Mouse (Mus musculus) left cerebral cortex, postnatal 10 days (tissue): ENCODE data around the gene Tsnax. TPM values are rescaled to one million over a fixed set of nuclear protein-coding genes. Genes with fewer than 3 reads are reported as not detected.

Experiments used
- DNase-seq, 2 experiments: peaks; one replicate each; pipeline ENCODE4 v3.0.0; 2021 to 2022; ENCODE audit warnings: low spot score in 2 of 2, mixed read lengths in 1 of 2; ENCODE audit errors: extremely low spot score in 1 of 2
- intact Hi-C: fragments of 180-260 bp; cut with DNase I; formaldehyde crosslinking; loops from one replicate; pipeline ENCODE4 v1.15.1; 2025
- total RNA-seq, 2 experiments: library from RNA; stranded (reverse); gene quantifications; 2 replicates each; pipeline ENCODE4 v1.2.3; 2021

The Tsnax gene
- 10 to 100 TPM; 79.3 to 84.7 TPM for total RNA-seq

DNA sequence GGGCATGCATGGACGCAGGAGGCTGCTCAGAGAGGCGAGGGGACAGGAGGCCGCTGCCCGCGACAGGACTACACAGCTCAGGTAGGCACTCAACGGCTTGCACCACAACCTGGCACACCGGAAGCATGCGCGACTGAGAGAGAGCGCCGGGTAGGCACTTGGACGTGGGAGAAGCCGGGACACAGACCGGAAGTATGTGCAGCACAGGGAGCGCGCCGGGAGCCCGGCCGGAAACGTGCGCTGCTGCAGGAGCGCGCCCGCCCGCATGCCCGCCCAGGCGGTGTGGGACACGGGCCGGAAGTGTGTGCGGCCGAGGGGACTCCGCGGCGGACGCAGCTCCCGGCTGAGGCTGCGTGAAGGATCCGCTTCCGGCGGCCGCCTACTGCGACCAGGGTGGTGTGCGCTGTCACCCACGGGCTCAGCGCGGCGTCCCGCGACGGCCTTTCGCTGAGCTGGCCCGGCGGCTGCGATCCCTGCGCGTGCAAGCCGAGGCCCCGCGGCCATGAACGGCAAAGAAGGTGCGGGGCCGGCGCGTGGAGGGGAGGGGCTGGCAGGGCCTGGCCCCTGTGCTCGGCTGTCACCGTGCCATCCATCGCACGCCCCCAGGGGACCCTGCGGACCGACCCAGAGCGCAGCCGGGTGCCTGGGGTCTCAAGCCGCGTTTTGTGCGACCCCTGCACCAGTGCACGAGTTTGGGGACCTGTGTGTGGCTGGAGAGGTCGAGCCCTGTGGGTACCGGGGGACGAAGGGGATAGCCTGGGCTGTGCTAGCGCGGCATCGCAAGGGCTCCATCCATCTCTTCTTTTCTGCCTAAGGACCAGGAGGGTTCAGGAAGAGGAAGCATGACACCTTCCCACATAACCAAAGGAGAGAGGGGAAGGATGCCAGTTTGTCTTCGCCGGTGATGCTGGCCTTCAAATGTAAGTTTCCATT is at the start of gene Tsnax:
Tsnax (plus strand) TSS at position 303 of the 933 bp plus-strand sequence.
- peak; percentile 93 to 97 for DNase-seq
- intact Hi-C loops = loop anchor here (2.0 to 5.0 kb wide), 2 partner anchors 66 to 116 kb away; partner anchors contain the start of genes Exoc8 and Sprtn

GRCm38 (mm10) chr8:124963246-124963645 is 49.6 kb upstream of the Tsnax start:
- DNase-seq = no peak
- intact Hi-C loops = no loop called here

GRCm38 (mm10) chr8:124964966-124965365 is 47.8 kb upstream of the Tsnax start:
- DNase-seq = no peak
- intact Hi-C loops = no loop called here

DNA sequence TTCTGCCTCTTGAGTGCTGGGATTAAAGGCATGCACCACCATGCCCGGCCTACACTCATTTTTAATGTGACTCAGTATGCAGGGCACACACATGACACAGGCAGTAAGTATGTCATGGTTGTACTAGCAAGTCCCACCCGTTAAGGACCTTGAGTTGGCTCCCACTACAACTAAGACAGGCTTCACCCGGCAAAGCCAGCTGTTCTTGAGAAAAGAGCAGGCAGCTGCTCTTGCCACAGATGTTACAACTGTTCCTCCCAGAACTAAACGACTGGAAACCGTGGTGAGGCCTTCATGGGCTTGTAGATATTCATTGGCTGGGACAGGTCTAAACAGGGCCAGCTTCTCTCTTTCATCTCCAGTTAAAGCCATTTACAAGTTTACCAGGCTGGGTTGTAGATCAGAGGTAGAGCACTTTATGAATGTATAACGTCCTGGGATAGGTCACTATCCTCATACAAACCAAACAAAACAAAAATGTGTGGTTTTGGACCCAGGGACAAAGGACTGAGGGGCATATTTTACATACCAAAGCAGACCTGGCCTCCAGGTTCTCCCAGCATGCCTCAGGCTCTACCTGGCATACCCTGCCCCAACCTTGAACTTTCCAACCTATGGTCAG is 42.4 kb upstream of the Tsnax start:
- no peak for DNase-seq
- intact Hi-C loops = no loop called here

DNA sequence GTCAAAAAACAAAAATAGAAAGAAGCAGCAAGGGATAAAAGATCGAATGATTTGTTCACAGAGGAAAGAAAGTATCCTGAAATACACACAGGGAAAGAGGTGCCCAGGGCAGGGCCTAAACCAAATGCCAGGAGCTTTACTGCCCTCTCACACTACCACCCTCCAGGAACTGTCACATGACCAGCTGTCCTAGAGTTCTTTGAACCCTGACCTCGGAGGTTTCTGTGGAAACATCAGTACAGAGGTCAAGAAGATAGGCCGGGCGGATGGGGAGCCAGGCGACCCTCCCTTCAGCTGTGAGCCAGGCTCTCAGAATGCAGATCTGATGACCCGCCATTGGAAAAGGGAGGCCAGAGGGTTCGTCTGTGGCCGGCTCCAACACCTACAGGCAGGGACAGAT is 39.6 kb upstream of the Tsnax start:
- no peak for DNase-seq
- intact Hi-C loops = no loop called here

DNA sequence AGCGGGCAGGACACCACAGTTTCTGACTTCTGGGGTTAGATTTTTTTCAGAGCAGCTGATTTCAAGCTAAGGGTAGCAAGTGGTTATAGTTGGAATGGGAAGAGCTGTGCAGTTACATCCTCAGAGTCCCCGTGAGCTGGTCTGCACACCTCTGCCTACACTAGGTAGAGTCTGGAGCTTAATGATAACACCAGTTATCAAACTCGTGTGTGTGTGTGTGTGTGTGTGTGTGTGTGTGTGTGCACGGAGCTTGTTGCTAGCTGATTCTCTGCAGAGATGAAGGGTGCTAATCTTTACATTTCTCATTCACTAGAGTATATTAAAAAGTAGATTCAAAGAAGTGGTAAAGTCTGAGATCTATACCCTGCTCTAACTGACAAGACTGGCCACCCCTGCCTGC is 38.5 kb upstream of the Tsnax start:
- no peak for DNase-seq
- intact Hi-C loops = no loop called here

- intact Hi-C loops = no loop called here
- no peak for DNase-seq
Observed at GRCm38 (mm10) chr8:124976211-124976610, 36.6 kb upstream of the Tsnax start.

DNA sequence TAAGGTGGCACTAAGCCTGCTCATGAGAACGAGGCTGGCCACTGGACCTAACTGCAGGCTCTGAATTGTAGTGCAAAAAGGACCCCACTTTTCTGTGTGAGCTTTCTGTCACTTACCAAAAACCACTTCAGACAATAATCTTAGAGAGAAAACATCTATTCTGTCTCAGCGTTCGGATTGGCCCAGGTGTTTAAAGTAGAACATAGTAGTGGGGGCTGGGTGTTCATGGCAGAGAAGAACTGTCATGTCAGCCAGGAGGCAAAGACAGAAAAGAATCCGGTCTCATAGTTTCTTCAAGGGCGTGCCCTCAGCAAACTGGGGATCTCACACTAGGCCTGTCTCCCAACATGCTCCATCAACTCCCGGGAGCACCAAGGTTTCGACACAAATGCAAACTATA is 34.8 kb upstream of the Tsnax start:
- no peak for DNase-seq
- intact Hi-C loops = no loop called here

GRCm38 (mm10) chr8:124980036-124980435 is 32.8 kb upstream of the Tsnax start:
- intact Hi-C loops = no loop called here
- DNase-seq = no peak

DNA sequence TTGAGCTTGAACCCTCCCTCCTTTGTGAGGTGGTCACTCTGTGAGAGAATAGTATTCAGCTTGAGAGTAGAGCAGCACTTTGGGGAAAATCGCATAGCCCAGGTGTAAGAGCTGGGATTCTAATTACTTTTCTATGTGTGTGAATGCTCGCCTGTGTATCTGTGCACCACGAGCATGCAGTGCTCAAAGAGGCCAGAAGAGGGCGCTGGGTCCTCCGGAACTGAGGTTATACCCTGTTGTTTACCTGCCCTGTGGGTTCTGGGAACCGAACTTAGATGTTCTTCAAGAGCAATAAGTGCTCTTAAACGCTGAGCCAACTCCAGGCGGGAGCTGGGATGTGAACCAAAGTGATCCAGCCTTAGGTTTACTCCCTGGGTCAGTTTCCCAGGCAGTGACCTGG is 32.0 kb upstream of the Tsnax start:
- intact Hi-C loops = no loop called here
- DNase-seq = no peak

- DNase-seq = no peak
Observed at GRCm38 (mm10) chr8:124990923-124991667, 21.7 kb upstream of the Tsnax start.

DNA sequence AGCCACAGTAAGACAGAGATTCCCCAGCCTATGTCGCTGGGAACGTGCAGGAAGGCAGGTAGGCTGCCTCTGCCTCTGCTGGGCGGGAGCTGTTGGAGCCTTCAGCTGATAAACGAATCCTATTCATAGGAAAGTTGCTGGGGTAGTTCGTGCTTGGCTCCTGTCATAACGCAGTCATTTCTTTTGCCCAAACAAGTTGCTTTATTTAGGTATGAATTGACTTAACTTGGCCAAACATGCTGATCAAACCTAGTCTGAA is 21.2 kb upstream of the Tsnax start:
- DNase-seq = no peak
- intact Hi-C loops = no loop called here

More at GRCm38 (mm10) chr8:124990923-124991667, 21.7 kb upstream of the Tsnax start:
- intact Hi-C loops = no loop called here

DNA sequence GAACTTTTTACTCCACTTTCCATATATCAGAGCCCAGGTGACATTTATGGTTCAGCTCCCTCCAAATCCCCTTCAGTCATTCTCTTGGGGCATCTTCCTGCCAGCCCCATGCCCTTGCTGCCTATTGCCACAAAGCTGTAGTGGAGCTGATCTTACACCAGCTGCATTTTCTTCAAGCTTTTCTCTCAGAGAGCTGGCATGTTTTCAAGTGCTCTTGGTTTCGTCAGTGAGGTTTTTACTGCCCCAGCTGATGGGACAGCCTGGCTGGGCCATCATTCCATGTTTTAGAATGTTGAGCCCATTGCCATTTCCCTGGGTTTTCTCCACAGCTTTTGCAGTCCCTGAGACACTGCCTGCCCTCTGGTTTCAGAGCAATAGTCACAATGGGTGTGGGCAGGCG is 17.0 kb upstream of the Tsnax start:
- intact Hi-C loops = no loop called here
- no peak for DNase-seq

DNA sequence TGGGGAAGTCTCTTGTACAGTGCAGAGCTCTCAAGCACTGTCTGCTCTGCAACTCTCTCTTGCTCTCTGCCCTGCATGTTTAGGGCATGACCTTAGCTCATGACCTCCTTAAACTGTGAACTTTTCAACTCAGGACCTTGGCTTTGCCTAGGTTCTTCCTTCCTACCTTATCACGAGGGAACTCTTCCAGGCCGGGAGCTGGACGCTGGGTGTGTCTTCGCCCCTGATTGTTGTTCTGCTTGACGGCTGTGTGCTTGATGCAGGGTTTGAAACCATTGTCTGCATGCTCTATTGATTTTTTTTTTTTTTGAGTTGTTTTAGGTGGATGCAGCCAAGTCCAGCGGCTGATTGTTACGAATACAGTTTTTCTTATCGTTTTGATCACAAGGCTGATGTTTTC is 11.3 kb downstream of the Tsnax start:
- DNase-seq = no peak
- intact Hi-C loops = no loop called here

DNA sequence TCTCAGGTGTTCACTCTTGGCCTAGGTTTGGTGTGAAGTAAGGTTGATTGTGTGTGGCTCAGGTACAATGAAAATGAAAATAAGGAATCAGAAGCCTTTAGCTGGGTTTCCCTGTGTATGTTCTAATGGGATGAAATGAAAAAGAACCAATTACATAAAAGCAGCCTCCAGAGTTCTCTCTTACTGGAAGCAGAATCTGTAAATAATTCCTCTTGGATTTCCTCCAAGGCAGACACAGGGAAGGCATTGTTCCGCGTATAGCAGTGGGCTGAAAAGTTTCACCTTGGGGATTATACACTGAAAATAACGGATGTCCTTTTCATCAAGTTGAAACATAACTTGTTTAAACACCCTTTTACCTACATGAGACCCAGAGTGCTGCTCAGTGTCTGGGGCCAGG is 14.4 kb downstream of the Tsnax start:
- DNase-seq = no peak
- intact Hi-C loops = loop anchor here (5.0 kb wide), 1 partner anchor 145 kb away; no protein-coding TSS in a partner anchor

GRCm38 (mm10) chr8:125028841-125029240 is 16.0 kb downstream of the Tsnax start:
- no peak for DNase-seq
- intact Hi-C loops = loop anchor here (5.0 kb wide), 1 partner anchor 147 kb away; no protein-coding TSS in a partner anchor

DNA sequence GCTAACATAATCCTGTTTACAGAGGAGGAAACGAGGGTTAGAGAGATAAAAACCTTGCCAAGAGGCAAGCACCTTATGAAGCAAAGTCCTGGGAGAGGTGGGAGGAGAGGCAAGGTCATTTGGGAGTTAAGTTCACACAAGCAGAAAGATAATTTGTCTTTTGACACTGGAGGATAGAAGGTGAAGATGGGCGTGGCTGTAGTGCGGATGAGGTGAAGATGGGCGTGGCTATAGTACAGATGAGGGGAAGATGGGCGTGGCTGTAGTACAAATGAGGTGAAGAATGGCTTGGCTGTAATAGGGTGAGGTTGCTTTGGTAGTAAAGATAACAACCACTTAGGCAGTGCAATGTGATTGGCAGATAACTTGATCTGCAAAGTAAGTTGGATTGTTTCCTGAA is 18.5 kb downstream of the Tsnax start:
- intact Hi-C loops = loop anchor here (5.0 kb wide), 1 partner anchor 84 kb away; the partner anchor contains the start of gene Egln1
- DNase-seq = no peak

DNA sequence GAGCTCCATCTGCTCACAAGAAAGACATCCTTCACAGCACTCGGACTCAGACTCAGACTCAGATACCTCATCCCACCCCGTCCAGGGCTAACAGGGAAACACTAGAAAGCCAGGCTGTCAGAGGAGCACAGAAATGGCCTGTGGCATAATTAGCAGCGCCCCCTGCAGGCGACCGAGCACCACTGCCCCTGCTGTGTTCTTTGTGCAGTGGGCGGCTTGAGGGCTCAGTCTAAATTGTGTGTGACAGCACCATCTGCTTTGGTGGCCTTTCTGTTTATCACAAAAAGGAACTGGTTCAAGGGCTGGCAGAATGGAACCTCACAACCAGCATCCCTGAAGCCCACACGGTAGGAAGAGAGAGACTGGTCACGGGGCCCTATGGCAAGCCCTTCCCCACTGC is 21.9 kb downstream of the Tsnax start:
- intact Hi-C loops = loop anchor here (5.0 kb wide), 1 partner anchor 87 kb away; the partner anchor contains the start of gene Egln1
- DNase-seq = peak in 1 of 2 experiments; percentile 86

DNA sequence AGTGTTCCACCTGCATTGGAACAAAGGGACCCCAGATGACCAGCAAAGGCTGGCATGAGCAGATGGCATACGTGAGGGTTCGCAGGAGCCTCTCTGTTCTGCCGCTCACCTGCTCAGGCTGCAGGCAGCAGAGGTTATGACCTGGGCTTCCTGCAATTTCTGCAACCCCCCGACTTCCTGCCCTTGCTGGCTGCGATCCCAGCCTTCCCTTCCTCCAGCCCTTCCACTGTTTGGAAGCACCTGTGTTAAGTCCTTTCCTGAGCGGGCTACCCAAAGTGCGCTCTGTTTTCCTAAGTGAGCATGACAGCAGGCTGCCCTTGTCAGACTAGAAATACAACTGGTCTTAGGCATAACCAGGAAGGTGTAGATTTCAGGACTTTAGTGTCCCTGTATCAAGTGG is 24.3 kb downstream of the Tsnax start:
- DNase-seq = peak in 1 of 2 experiments; percentile 73
- intact Hi-C loops = no loop called here
